Mouse (Mus musculus) gastrocnemius, postnatal 36 days (tissue): Measurements from ENCODE around the gene Gm266. TPM values are rescaled to one million over a fixed set of nuclear protein-coding genes. Genes with fewer than 3 reads are reported as not detected.

ENCODE experiments used
- DNase-seq, 2 experiments: peaks; one replicate each; pipeline ENCODE4 v3.0.0; 2022
- intact Hi-C: fragments of 180-260 bp; cut with DNase I; formaldehyde crosslinking; loops from one replicate; pipeline ENCODE4 v1.15.1; 2025
- total RNA-seq, 2 experiments: library from RNA; stranded (reverse); gene quantifications; 2 replicates each; pipeline ENCODE4 v1.2.3; 2021

Gm266 gene
- total RNA-seq, 2 experiments from 2014 or later = 0.69 to 0.84 TPM

GRCm38 (mm10) chr12:111504904-111505303, 19.3 kb upstream of the Gm266 start:
- peak; percentile 92 to 98 for DNase-seq
- intact Hi-C loops = loop anchor here (5.0 kb wide), 1 partner anchor 43 kb away; no protein-coding TSS in a partner anchor

- intact Hi-C loops = loop anchor here (5.0 kb wide), 1 partner anchor 41 kb away; no protein-coding TSS in a partner anchor
- DNase-seq = no peak
These were observed 17.9 kb upstream of the Gm266 start for GRCm38 (mm10) chr12:111503571-111503970.

GRCm38 (mm10) chr12:111503063-111503567, 17.5 kb upstream of the Gm266 start:
- intact Hi-C loops = loop anchor here (5.0 kb wide), 1 partner anchor 41 kb away; no protein-coding TSS in a partner anchor
- no peak for DNase-seq

- intact Hi-C loops = loop anchor here (5.0 kb wide), 1 partner anchor 38 kb away; no protein-coding TSS in a partner anchor
- DNase-seq = no peak
These were observed 15.1 kb upstream of the Gm266 start for GRCm38 (mm10) chr12:111500725-111501124.

- intact Hi-C loops = loop anchor here (5.0 kb wide), 1 partner anchor 37 kb away; no protein-coding TSS in a partner anchor
- no peak for DNase-seq
These were observed 14.0 kb upstream of the Gm266 start for GRCm38 (mm10) chr12:111499617-111500016.

- no peak for DNase-seq
- intact Hi-C loops = no loop called here
These were observed 11.5 kb upstream of the Gm266 start for GRCm38 (mm10) chr12:111497076-111497475.

GRCm38 (mm10) chr12:111494931-111495330, 9.3 kb upstream of the Gm266 start:
- intact Hi-C loops = no loop called here
- no peak for DNase-seq

- no peak for DNase-seq
- intact Hi-C loops = no loop called here
These were observed 3.7 kb upstream of the Gm266 start for GRCm38 (mm10) chr12:111489261-111489865.

GRCm38 (mm10) chr12:111486455-111486854, 832 bp upstream of the Gm266 start:
- DNase-seq = no peak
- intact Hi-C loops = no loop called here

GRCm38 (mm10) chr12:111485046-111485651, 474 bp downstream of the Gm266 start:
- DNase-seq = no peak
- intact Hi-C loops = no loop called here

GRCm38 (mm10) chr12:111479917-111480316, 5.7 kb downstream of the Gm266 start:
- no peak for DNase-seq
- intact Hi-C loops = no loop called here

- intact Hi-C loops = no loop called here
- DNase-seq = no peak
These were observed 6.7 kb downstream of the Gm266 start for GRCm38 (mm10) chr12:111478924-111479323.

GRCm38 (mm10) chr12:111474893-111475643, 10.6 kb downstream of the Gm266 start:
- intact Hi-C loops = no loop called here
- DNase-seq = peak; percentile 90 to 91

- DNase-seq = no peak
- intact Hi-C loops = no loop called here
These were observed 11.2 kb downstream of the Gm266 start for GRCm38 (mm10) chr12:111474384-111474783.

GRCm38 (mm10) chr12:111472886-111473285, 12.7 kb downstream of the Gm266 start:
- DNase-seq = no peak
- intact Hi-C loops = no loop called here

- intact Hi-C loops = no loop called here
- DNase-seq = no peak
These were observed 13.9 kb downstream of the Gm266 start for GRCm38 (mm10) chr12:111471721-111472120.

- intact Hi-C loops = no loop called here
- no peak for DNase-seq
These were observed 14.5 kb downstream of the Gm266 start for GRCm38 (mm10) chr12:111471119-111471518.

- DNase-seq = peak; percentile 39 to 57
- intact Hi-C loops = loop anchor here (2.0 kb wide), 1 partner anchor 45 kb away; no protein-coding TSS in a partner anchor
These were observed 16.1 kb downstream of the Gm266 start for GRCm38 (mm10) chr12:111469507-111469906.

GRCm38 (mm10) chr12:111468206-111468605, 17.4 kb downstream of the Gm266 start:
- intact Hi-C loops = loop anchor here (2.0 kb wide), 1 partner anchor 43 kb away; no protein-coding TSS in a partner anchor
- DNase-seq = no peak

- DNase-seq = no peak
- intact Hi-C loops = no loop called here
These were observed 19.3 kb downstream of the Gm266 start for GRCm38 (mm10) chr12:111466369-111466768.

- no peak for DNase-seq
- intact Hi-C loops = loop anchor here (5.0 kb wide), 1 partner anchor 39 kb away; no protein-coding TSS in a partner anchor
These were observed 22.1 kb downstream of the Gm266 start for GRCm38 (mm10) chr12:111463570-111463969.
